Mouse (Mus musculus) midbrain, embryonic 10.5 days (tissue): ENCODE measurements at regions not wholly inside any gene's neighbourhood (a gene's known extent, or its start where the extent isn't known, plus 50 kb on each side); places are given as distances from the start of the nearest gene placed in this dataset.

Experiments
- DNase-seq: peaks from one replicate; pipeline ENCODE4 v3.0.0-alpha.2; 2017; ENCODE audit warnings: low spot score
- H3K27ac ChIP-seq: fragments of 300-500 bp; sonication (generic); replicated peaks from 2 replicates; pipeline ENCODE4 v1.5.1; 2016; ENCODE audit warnings: mild to moderate bottlenecking
- H3K27me3 ChIP-seq: fragments of 300-500 bp; sonication (generic); 2 replicates; pipeline ENCODE4 v1.6.1; 2016; ENCODE audit warnings: low read depth, mild to moderate bottlenecking; ENCODE audit not compliant: poor library complexity, severe bottlenecking
- H3K36me3 ChIP-seq: fragments of 300-500 bp; sonication (generic); 2 replicates; pipeline ENCODE4 v1.6.1; 2016; ENCODE audit warnings: mild to moderate bottlenecking, moderate library complexity
- H3K4me1 ChIP-seq: fragments of 300-500 bp; sonication (generic); 2 replicates; pipeline ENCODE4 v1.6.1; 2016
- H3K4me3 ChIP-seq: fragments of 300-500 bp; sonication (generic); 2 replicates; pipeline ENCODE4 v1.5.1; 2016; ENCODE audit warnings: mild to moderate bottlenecking, moderate library complexity
- H3K9me3 ChIP-seq: fragments of 300-500 bp; sonication (generic); replicated peaks from 2 replicates; pipeline ENCODE4 v1.6.1; 2016; ENCODE audit warnings: mild to moderate bottlenecking
- WGBS: fragments of 180-500 bp; shearing (Covaris S2); methylation state at CpG from one replicate; pipeline ENCODE4 v1.1.7; 2016; 5-methylcytosine and 5-hydroxymethylcytosine counted together

- DNase-seq: no peak
- Histone ChIP-seq H3K4me3 (no peak overlapping the region), H3K36me3 (no peaks in the 10 kb centered on the region), H3K27ac (no peak overlapping the region), H3K4me1 (no peaks in the 10 kb centered on the region), H3K27me3 (no peaks in the 10 kb centered on the region), H3K9me3 (no peaks in the 10 kb centered on the region)
- 89% methylated on average over 1 of the region's 1 CpGs for WGBS
Observed at GRCm38 (mm10) chr8:100796628-100797027, 1380.4 kb upstream of the Cdh8 start.

- no peak overlapping the region for H3K4me3 ChIP-seq
- H3K4me1 ChIP-seq: no peaks in the 10 kb centered on the region
- no peaks in the 10 kb centered on the region for H3K36me3 ChIP-seq
- no peaks in the 10 kb centered on the region for H3K9me3 ChIP-seq
- 90% methylated on average over 7 of the region's 7 CpGs for WGBS
- H3K27me3 ChIP-seq: no peaks in the 10 kb centered on the region
- DNase-seq: no peak
- H3K27ac ChIP-seq: no peak overlapping the region
Observed at GRCm38 (mm10) chr8:100793951-100794350, 1377.7 kb upstream of the Cdh8 start.

GRCm38 (mm10) chr8:100790592-100791141, 1374.4 kb upstream of the Cdh8 start:
- Histone ChIP-seq H3K4me1 (no peaks in the 10 kb centered on the region), H3K27ac (no peak overlapping the region), H3K27me3 (no peaks in the 10 kb centered on the region), H3K36me3 (no peaks in the 10 kb centered on the region), H3K4me3 (no peak overlapping the region), H3K9me3 (no peaks in the 10 kb centered on the region)
- 82% methylated on average over 11 of the region's 11 CpGs for WGBS
- DNase-seq: no peak

GRCm38 (mm10) chr8:100788132-100788531, 1371.9 kb upstream of the Cdh8 start:
- no peak overlapping the region for H3K4me3 ChIP-seq
- H3K27ac ChIP-seq: no peak overlapping the region
- H3K4me1 ChIP-seq: no peaks in the 10 kb centered on the region
- H3K36me3 ChIP-seq: no peaks in the 10 kb centered on the region
- DNase-seq: no peak
- H3K27me3 ChIP-seq: no peaks in the 10 kb centered on the region
- H3K9me3 ChIP-seq: no peaks in the 10 kb centered on the region
- WGBS: 84% methylated on average over 6 of the region's 6 CpGs

- Histone ChIP-seq H3K4me1 (no peaks in the 10 kb centered on the region), H3K9me3 (no peaks in the 10 kb centered on the region), H3K4me3 (no peak overlapping the region), H3K36me3 (no peaks in the 10 kb centered on the region), H3K27ac (peak overlapping the region; percentile 68), H3K27me3 (no peaks in the 10 kb centered on the region)
- peak; percentile 71 for DNase-seq
- 31% methylated on average over 9 of the region's 9 CpGs for WGBS
Observed at GRCm38 (mm10) chr8:100772742-100773370, 1356.6 kb upstream of the Cdh8 start.

- Histone ChIP-seq H3K27ac (no peak overlapping the region), H3K9me3 (no peaks in the 10 kb centered on the region), H3K36me3 (no peaks in the 10 kb centered on the region), H3K4me3 (no peak overlapping the region), H3K27me3 (no peaks in the 10 kb centered on the region), H3K4me1 (no peaks in the 10 kb centered on the region)
- no peak for DNase-seq
- WGBS: 83% methylated on average over 4 of the region's 4 CpGs
Observed at GRCm38 (mm10) chr8:100769617-100770016, 1353.3 kb upstream of the Cdh8 start.

- H3K9me3 ChIP-seq: no peaks in the 10 kb centered on the region
- no peaks in the 10 kb centered on the region for H3K27me3 ChIP-seq
- H3K4me1 ChIP-seq: no peaks in the 10 kb centered on the region
- WGBS: 83% methylated on average over 4 of the region's 4 CpGs
- no peaks in the 10 kb centered on the region for H3K36me3 ChIP-seq
- DNase-seq: no peak
- H3K4me3 ChIP-seq: no peak overlapping the region
- H3K27ac ChIP-seq: no peak overlapping the region
Observed at GRCm38 (mm10) chr8:100733927-100734326, 1317.7 kb upstream of the Cdh8 start.

GRCm38 (mm10) chr8:100702365-100702764, 1286.1 kb upstream of the Cdh8 start:
- H3K27me3 ChIP-seq: no peaks in the 10 kb centered on the region
- no peaks in the 10 kb centered on the region for H3K9me3 ChIP-seq
- no peak overlapping the region for H3K4me3 ChIP-seq
- no peak overlapping the region for H3K27ac ChIP-seq
- no peaks in the 10 kb centered on the region for H3K36me3 ChIP-seq
- DNase-seq: no peak
- WGBS: 77% methylated on average over 2 of the region's 2 CpGs
- H3K4me1 ChIP-seq: no peaks in the 10 kb centered on the region

- no peaks in the 10 kb centered on the region for H3K36me3 ChIP-seq
- H3K4me1 ChIP-seq: no peaks in the 10 kb centered on the region
- no peak overlapping the region for H3K27ac ChIP-seq
- no peaks in the 10 kb centered on the region for H3K9me3 ChIP-seq
- no peaks in the 10 kb centered on the region for H3K27me3 ChIP-seq
- DNase-seq: no peak
- no peak overlapping the region for H3K4me3 ChIP-seq
- WGBS: 88% methylated on average over 3 of the region's 3 CpGs
Observed at GRCm38 (mm10) chr8:100695043-100695442, 1278.8 kb upstream of the Cdh8 start.

- H3K27ac ChIP-seq: no peak overlapping the region
- no peak for DNase-seq
- no peaks in the 10 kb centered on the region for H3K27me3 ChIP-seq
- no peaks in the 10 kb centered on the region for H3K36me3 ChIP-seq
- H3K9me3 ChIP-seq: no peaks in the 10 kb centered on the region
- WGBS: 93% methylated on average over 3 of the region's 3 CpGs
- no peak overlapping the region for H3K4me3 ChIP-seq
- H3K4me1 ChIP-seq: no peaks in the 10 kb centered on the region
Observed at GRCm38 (mm10) chr8:100678580-100678979, 1262.3 kb upstream of the Cdh8 start.
